Mouse (Mus musculus) adrenal gland, adult (tissue): ENCODE results near the gene Folr2.

Experiments
- DNase-seq, 2 experiments: peaks; one replicate each; pipeline ENCODE4 v3.0.0; 2022 to 2023; ENCODE audit warnings: low spot score in 1 of 2; ENCODE audit not compliant: inconsistent age in 2 of 2

The Folr2 gene

DNA sequence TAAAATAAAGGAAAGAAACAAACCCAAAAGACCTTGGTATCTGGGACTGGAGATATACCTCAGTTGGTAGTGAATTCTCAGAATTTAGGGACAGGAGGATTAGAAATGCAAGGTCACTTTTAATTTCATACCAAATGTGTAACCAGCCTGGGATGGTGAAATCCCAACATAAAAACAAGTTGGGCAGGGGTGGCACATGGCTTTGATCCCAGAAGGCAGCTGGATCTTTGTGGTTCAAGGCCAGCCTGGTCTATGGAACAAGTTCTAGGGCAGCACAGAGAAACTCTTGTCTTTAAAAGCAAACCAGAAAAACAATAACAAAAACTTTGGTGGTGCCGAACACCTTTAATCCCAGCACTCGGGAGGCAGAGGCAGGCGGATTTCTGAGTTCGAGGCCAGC, 10.5 kb upstream of the Folr2 start:
- peak in 1 of 2 experiments; percentile 60 for DNase-seq

GRCm38 (mm10) chr7:101866491-101867265, 9.7 kb upstream of the Folr2 start:
- DNase-seq: no peak

- DNase-seq: no peak
Measured at GRCm38 (mm10) chr7:101863415-101863814, 6.4 kb upstream of the Folr2 start, which contains the start of gene Anapc15. Gene Anapc15 (plus strand): TSS chr7:101863715.

- no peak for DNase-seq
Measured at GRCm38 (mm10) chr7:101862291-101862690, 5.3 kb upstream of the Folr2 start.

- no peak for DNase-seq
Measured at GRCm38 (mm10) chr7:101860978-101861377, 4.0 kb upstream of the Folr2 start.

DNA sequence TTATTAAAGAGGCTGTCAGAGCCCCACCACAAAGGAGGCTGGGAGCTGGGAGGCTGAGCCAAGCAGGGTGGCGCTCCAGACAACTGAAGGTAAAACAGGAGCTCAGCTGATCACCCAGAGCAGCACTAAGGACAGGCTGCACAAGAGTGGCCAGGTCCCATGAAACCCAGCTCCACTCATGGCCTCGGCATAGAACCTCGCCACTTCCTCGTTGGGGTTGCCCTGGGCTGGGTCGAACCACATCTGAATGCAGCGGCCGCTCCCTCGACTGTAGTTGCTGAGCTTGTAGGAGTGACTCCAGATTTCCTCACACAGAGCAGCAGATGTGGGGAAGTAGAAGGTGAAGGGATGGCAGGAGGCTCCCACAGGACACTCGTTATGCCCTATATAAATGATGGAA, 1.4 kb upstream of the Folr2 start:
- DNase-seq: no peak

- no peak for DNase-seq
Measured at GRCm38 (mm10) chr7:101853816-101854215, 3.2 kb downstream of the Folr2 start.

DNA sequence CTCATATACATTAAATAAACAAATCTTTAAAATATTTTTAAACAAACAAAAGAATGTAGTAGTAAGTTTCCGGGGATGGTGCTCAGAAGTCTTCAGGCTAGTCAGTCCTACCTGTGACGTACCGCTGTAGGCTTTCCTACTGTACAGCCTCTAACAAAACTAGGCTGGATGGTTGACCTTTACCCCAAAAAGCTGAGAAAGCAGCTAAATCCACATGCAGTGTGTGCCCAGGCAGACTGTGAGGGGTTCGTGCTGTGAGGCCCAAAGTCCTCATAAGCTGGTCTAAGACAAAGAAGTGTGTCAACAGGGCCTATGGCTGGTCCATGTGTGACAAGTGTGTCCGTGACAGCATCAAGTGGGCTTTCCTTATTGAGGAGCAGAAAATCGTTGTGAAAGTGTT, 4.1 kb downstream of the Folr2 start:
- no peak for DNase-seq

- no peak for DNase-seq
Measured at GRCm38 (mm10) chr7:101851689-101852088, 5.3 kb downstream of the Folr2 start.

DNA sequence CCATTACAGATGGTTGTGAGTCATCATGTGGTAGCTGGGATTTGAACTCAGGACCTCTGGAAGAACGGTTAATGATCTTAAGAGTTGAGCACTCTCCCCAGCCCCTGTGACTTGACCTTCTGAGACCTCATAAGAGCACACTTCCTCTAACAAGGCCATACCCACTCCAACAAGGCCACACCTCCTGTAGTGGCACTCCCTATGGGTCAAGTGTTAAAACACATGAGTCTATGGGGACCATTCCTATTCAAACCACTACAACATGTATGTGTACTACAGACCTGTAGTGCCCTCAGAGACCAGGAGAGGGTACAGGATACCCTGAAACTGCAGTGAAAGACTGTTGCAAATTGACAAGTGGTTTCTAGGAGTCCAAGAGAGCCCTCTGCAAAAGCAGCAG, 9.1 kb downstream of the Folr2 start:
- DNase-seq: no peak

DNA sequence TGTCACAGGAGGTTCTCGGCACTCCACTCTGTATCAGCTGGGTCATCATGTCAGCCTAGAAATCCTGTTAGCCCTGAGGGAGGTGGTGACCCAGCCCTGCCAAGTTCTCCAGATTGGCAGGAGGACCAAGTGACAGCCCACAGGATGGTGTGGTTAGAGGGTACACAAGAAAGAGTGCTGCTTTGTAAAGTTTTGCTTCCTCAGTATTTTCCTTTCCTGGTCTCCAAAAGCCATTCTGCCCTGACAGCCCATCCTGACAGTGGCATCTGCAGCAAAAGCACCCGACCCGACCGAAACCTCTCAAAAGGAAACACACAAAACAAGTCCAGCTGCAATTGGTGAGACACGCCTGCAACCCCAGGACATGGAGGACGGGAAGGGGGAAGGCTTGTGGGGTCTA, 12.8 kb downstream of the Folr2 start:
- DNase-seq: no peak

GRCm38 (mm10) chr7:101837606-101838471, 19.2 kb downstream of the Folr2 start, which contains the start of gene Inppl1:
Gene Inppl1 (minus strand): TSS chr7:101838229.
- peak; percentile 94 to 98 for DNase-seq

DNA sequence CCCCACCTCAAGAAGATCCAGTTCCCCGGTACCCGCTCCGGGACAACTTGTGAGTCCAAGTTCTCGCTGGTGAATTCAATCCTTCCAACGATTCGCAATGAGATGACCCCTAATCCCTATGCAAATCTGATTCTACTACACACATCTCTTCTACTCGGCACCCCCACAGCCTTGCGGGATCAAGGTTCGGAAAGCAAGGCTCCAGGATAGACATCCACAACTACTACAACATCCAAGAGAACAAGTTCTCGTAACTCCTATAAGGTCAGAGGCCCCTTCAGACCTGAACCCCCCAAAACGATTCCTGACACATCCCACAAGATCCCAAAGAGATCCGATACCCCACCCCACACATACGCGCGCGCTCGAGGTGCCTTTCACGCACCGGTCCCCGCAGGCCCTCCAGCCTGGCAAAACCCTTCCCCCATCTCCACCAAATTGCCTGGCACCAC, 19.8 kb downstream of the Folr2 start:
- DNase-seq: no peak

GRCm38 (mm10) chr7:101836271-101837153, 20.5 kb downstream of the Folr2 start:
- DNase-seq: peak; percentile 66 to 89

DNA sequence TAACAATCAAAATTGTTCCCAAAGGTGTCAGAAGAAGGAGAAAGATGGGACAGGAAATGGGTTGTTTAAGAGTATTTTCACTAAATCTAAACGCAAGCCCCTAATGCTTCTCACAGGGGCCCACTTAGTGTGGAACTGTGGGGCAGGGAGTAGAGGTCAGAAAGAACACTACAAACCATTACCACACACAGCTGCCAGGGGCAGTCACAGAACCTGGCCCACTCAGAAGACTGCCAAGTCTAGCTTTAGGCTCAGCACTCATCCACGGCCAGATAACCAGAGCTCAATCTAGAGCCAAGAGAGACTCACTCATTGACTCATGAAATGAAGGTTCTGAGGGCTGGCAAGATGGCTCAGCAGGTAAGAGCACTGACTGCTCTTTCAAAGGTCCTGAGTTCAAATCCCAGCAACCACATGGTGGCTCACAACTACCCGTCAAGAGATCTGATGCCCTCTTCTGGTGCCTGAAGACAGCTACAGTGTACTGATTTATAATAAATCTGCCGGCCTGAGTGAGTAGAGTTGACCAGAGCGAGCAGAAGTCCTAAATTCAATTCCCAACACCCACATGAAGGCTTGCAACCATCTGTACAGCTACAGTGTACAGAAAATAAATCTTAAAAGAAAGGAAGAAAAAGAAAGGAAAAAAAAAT, 21.4 kb downstream of the Folr2 start:
- DNase-seq: peak in 1 of 2 experiments; percentile 62

DNA sequence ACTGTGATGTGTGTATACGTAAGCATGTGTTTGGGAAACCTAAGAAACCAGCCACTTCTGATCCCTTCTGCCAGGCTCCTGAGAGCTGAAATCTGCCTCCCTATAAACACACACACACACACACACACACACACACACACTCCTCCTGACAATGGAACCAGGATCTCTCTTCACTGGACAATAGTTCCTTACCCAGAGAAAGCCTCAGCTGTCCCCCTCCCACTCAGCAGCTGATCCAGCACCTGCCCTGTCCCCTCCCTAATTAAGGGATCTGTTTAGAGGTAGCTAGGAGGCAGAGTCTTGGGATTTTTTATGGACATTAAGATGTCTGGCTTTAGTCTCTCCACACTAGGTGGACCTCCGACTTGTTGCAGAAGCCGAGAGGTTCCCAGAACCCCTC, 22.1 kb downstream of the Folr2 start:
- DNase-seq: no peak

- DNase-seq: no peak
Measured at GRCm38 (mm10) chr7:101833916-101834584, 22.9 kb downstream of the Folr2 start.

DNA sequence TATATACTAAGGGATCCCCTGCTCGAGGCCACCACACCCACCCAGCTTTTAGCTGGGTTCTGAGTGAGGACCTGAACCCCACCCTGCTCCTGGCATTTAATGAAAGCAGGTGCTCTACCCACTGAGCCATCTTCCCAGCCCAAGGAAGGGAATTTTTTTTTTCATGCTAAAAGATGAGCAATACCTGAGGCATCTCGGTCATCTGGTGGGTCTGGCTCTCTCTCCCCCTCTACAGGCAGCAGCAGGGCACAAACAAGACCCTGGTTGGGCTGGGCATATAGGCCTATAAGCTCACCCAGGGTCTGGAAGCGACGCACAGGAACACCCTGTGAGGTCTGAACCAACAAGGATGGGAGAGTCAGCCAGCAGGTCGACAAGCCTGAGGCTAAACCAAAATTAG, 23.6 kb downstream of the Folr2 start:
- DNase-seq: no peak

DNA sequence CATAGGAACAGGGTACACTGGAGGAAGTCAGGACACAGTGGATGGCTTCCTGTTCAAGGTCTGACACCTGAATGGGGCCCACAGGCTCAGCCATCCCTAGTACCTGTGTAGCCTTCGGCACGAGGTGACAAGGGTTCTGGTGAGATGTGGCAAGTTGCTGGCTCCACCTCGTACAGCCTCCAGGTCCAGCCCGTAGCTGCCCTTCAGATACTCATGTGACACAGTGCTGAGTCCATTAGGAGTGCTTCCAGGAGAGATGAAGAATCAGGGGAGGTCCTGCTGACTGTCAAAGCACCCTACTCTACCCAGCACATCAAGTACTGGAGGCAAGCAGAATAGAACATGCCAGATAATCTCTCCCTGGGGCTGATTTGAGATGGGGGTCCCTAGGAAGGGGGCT, 24.6 kb downstream of the Folr2 start:
- DNase-seq: no peak

DNA sequence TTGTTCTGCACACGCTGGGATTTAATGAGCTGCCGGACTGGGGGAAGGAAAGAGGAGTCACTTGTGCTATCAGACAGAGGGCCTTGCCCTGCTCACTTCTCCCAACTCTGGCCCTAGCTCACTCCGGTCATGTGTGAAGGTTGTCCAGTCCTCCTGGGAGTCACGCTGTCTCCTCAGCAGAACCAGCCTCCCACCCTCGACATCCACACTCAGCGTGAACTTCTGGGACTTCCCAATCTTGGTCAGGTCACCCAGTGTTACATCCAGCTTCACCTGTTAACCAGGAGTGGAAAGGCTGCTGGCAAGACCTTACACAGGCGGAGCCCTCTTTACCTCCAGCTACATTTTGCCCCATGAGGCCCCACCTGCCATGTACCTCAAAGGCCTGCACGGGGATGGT, 25.6 kb downstream of the Folr2 start:
- DNase-seq: no peak
